Mouse (Mus musculus) hindbrain, embryonic 10.5 days (tissue): ENCODE measurements around the gene Brk1. TPM values are rescaled to one million over a fixed set of nuclear protein-coding genes. Genes with fewer than 3 reads are reported as not detected.
A peak's percentile ranks its signal among the peaks of the same experiment; 100 is the strongest.

ENCODE experiments used
- DNase-seq: peaks from one replicate; pipeline ENCODE4 v3.0.0-alpha.2; 2017; ENCODE audit warnings: low spot score
- H3K27ac ChIP-seq: fragments of 300-500 bp; sonication (generic); 2 replicates; pipeline ENCODE4 v1.5.1; 2016; ENCODE audit warnings: mild to moderate bottlenecking, moderate library complexity
- H3K27me3 ChIP-seq: fragments of 300-500 bp; sonication (generic); 2 replicates; pipeline ENCODE4 v1.6.1; 2016; ENCODE audit warnings: mild to moderate bottlenecking; ENCODE audit not compliant: poor library complexity, insufficient read depth, severe bottlenecking
- H3K36me3 ChIP-seq: fragments of 300-500 bp; sonication (generic); 2 replicates; pipeline ENCODE4 v1.6.1; 2016; ENCODE audit warnings: mild to moderate bottlenecking, moderate library complexity
- H3K4me1 ChIP-seq: fragments of 300-500 bp; sonication (generic); replicated peaks from 2 replicates; pipeline ENCODE4 v1.6.1; 2016; ENCODE audit warnings: mild to moderate bottlenecking
- H3K4me3 ChIP-seq: fragments of 300-500 bp; sonication (generic); 2 replicates; pipeline ENCODE4 v1.5.1; 2016; ENCODE audit warnings: mild to moderate bottlenecking, moderate library complexity
- H3K9me3 ChIP-seq: fragments of 300-500 bp; sonication (generic); 2 replicates; pipeline ENCODE4 v1.6.1; 2016; ENCODE audit warnings: mild to moderate bottlenecking, moderate library complexity
- WGBS: fragments of 180-500 bp; shearing (Covaris S2); methylation state at CpG from one replicate; pipeline ENCODE4 v1.1.7; 2016; 5-methylcytosine and 5-hydroxymethylcytosine counted together
- polyA plus RNA-seq: library from polyadenylated mRNA; unstranded; fragments of >200 nt; fragmentation: Nextera tagmentation; extraction: Ambion mirVana; gene quantifications from 2 replicates; pipeline ENCODE4 v1.2.1, GENCODE M21; 2016

The Brk1 gene
- polyA plus RNA-seq, 1 experiment from 2014 or later, result 225 TPM

- Histone ChIP-seq H3K27me3 (no peaks in the 10 kb centered on the region), H3K4me1 (no peaks in the 10 kb centered on the region), H3K27ac (no peak overlapping the region), H3K4me3 (no peak overlapping the region), H3K36me3 (peaks cover 61% of the 10 kb centered on the region), H3K9me3 (no peaks in the 10 kb centered on the region)
- 90% methylated on average over 4 of the region's 4 CpGs for WGBS
- no peak for DNase-seq
Observed at GRCm38 (mm10) chr6:113632863-113633262, 28.3 kb downstream of the Brk1 start.

- H3K27me3 ChIP-seq, result no peaks in the 10 kb centered on the region
- no peaks in the 10 kb centered on the region for H3K9me3 ChIP-seq
- peak within 1 kb of the TSS; percentile 57 for H3K4me3 ChIP-seq
- WGBS, result 9% methylated on average over 37 of the region's 37 CpGs
- peak; percentile 93 for DNase-seq
- peak within 1 kb of the TSS; percentile 78 for H3K27ac ChIP-seq
- peaks cover 14% of the 10 kb centered on the region for H3K4me1 ChIP-seq
- peaks cover 6% of the 10 kb centered on the region for H3K36me3 ChIP-seq
Observed at GRCm38 (mm10) chr6:113638302-113639040, 33.9 kb downstream of the Brk1 start, which contains the start of gene Irak2. TSS of gene Irak2 (plus strand) at chr6:113638467.

GRCm38 (mm10) chr6:113639201-113639600, 34.6 kb downstream of the Brk1 start:
- Histone ChIP-seq H3K9me3 (no peaks in the 10 kb centered on the region), H3K27ac (no peak overlapping the region), H3K27me3 (no peaks in the 10 kb centered on the region), H3K4me1 (peaks cover 14% of the 10 kb centered on the region), H3K36me3 (0 out of 2 replicates have a peak, but pooled peaks cover under 1% of the 10 kb centered on the region), H3K4me3 (no peak overlapping the region)
- no peak for DNase-seq
- WGBS, result 89% methylated on average over 4 of the region's 4 CpGs

- Histone ChIP-seq H3K9me3 (no peaks in the 10 kb centered on the region), H3K36me3 (no peaks in the 10 kb centered on the region), H3K4me1 (peaks cover 14% of the 10 kb centered on the region), H3K4me3 (no peak overlapping the region), H3K27ac (no peak overlapping the region), H3K27me3 (no peaks in the 10 kb centered on the region)
- no peak for DNase-seq
- WGBS, result 87% methylated on average over 8 of the region's 8 CpGs
Observed at GRCm38 (mm10) chr6:113642605-113643004, 38.0 kb downstream of the Brk1 start.

- H3K9me3 ChIP-seq, result no peaks in the 10 kb centered on the region
- WGBS, result 83% methylated on average over 4 of the region's 4 CpGs
- H3K4me1 ChIP-seq, result peaks cover 14% of the 10 kb centered on the region
- DNase-seq, result no peak
- no peak overlapping the region for H3K27ac ChIP-seq
- no peaks in the 10 kb centered on the region for H3K27me3 ChIP-seq
- H3K4me3 ChIP-seq, result no peak overlapping the region
- H3K36me3 ChIP-seq, result no peaks in the 10 kb centered on the region
Observed at GRCm38 (mm10) chr6:113643021-113643420, 38.4 kb downstream of the Brk1 start.

GRCm38 (mm10) chr6:113643967-113644366, 39.4 kb downstream of the Brk1 start:
- Histone ChIP-seq H3K4me3 (no peak overlapping the region), H3K36me3 (no peaks in the 10 kb centered on the region), H3K4me1 (peaks cover 6% of the 10 kb centered on the region), H3K27me3 (no peaks in the 10 kb centered on the region), H3K27ac (no peak overlapping the region), H3K9me3 (no peaks in the 10 kb centered on the region)
- 91% methylated on average over 2 of the region's 2 CpGs for whole genome bisulfite sequencing
- DNase-seq, result no peak

- 86% methylated on average over 8 of the region's 8 CpGs for WGBS
- Histone ChIP-seq H3K27ac (no peak overlapping the region), H3K9me3 (no peaks in the 10 kb centered on the region), H3K4me1 (peaks cover 6% of the 10 kb centered on the region), H3K4me3 (no peak overlapping the region), H3K27me3 (no peaks in the 10 kb centered on the region), H3K36me3 (no peaks in the 10 kb centered on the region)
- no peak for DNase-seq
Observed at GRCm38 (mm10) chr6:113644808-113645207, 40.2 kb downstream of the Brk1 start.

GRCm38 (mm10) chr6:113649346-113650196, 45.0 kb downstream of the Brk1 start:
- H3K27me3 ChIP-seq, result no peaks in the 10 kb centered on the region
- H3K9me3 ChIP-seq, result no peaks in the 10 kb centered on the region
- no peaks in the 10 kb centered on the region for H3K4me1 ChIP-seq
- DNase-seq, result no peak
- H3K27ac ChIP-seq, result no peak overlapping the region
- H3K4me3 ChIP-seq, result no peak overlapping the region
- WGBS, result 87% methylated on average over 7 of the region's 7 CpGs
- no peaks in the 10 kb centered on the region for H3K36me3 ChIP-seq

- WGBS, result 79% methylated on average over 4 of the region's 4 CpGs
- Histone ChIP-seq H3K4me3 (no peak overlapping the region), H3K27me3 (no peaks in the 10 kb centered on the region), H3K27ac (no peak overlapping the region), H3K4me1 (no peaks in the 10 kb centered on the region), H3K9me3 (no peaks in the 10 kb centered on the region), H3K36me3 (no peaks in the 10 kb centered on the region)
- DNase-seq, result no peak
Observed at GRCm38 (mm10) chr6:113650197-113650640, 45.6 kb downstream of the Brk1 start.

GRCm38 (mm10) chr6:113651626-113652025, 47.1 kb downstream of the Brk1 start:
- H3K4me3 ChIP-seq, result no peak overlapping the region
- DNase-seq, result no peak
- no peaks in the 10 kb centered on the region for H3K36me3 ChIP-seq
- no peaks in the 10 kb centered on the region for H3K9me3 ChIP-seq
- 73% methylated on average over 3 of the region's 3 CpGs for WGBS
- no peaks in the 10 kb centered on the region for H3K27me3 ChIP-seq
- no peaks in the 10 kb centered on the region for H3K4me1 ChIP-seq
- no peak overlapping the region for H3K27ac ChIP-seq

GRCm38 (mm10) chr6:113653551-113653950, 49.0 kb downstream of the Brk1 start:
- H3K36me3 ChIP-seq, result no peaks in the 10 kb centered on the region
- H3K27ac ChIP-seq, result no peak overlapping the region
- H3K4me1 ChIP-seq, result no peaks in the 10 kb centered on the region
- no peak overlapping the region for H3K4me3 ChIP-seq
- H3K9me3 ChIP-seq, result no peaks in the 10 kb centered on the region
- H3K27me3 ChIP-seq, result no peaks in the 10 kb centered on the region
- no peak for DNase-seq
- 92% methylated on average over 7 of the region's 7 CpGs for WGBS

- no peaks in the 10 kb centered on the region for H3K4me1 ChIP-seq
- WGBS, result 87% methylated on average over 8 of the region's 8 CpGs
- H3K9me3 ChIP-seq, result no peaks in the 10 kb centered on the region
- no peaks in the 10 kb centered on the region for H3K36me3 ChIP-seq
- no peak overlapping the region for H3K27ac ChIP-seq
- H3K27me3 ChIP-seq, result no peaks in the 10 kb centered on the region
- DNase-seq, result no peak
- no peak overlapping the region for H3K4me3 ChIP-seq
Observed at GRCm38 (mm10) chr6:113654102-113654501, 49.5 kb downstream of the Brk1 start.
